Mouse (Mus musculus): ENCODE measurements at regions not wholly inside any gene's neighbourhood (a gene's known extent, or its start where the extent isn't known, plus 50 kb on each side); places are given as distances from the start of the nearest gene placed in this dataset.

DNA sequence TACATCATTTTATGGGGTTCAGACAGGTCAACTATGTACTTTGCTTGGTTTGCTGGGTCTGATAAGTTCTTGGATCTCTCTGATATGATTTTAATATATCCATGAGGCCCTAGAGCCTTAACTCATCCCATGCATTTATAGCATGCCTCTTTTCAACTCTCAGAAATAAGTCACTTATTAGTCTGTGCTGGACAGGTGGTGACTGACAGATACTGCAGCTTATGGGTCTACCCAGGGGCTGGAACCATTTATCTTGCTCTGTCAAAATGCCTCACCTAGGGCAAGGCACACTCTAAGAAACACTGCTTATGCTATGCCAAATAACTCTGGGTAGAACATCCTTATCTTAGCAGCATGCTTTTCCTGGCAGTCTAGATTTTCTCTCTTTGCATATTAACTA lies 225.6 kb downstream of the Mbnl1 start:
- no peak for DNase-seq

- no peak for DNase-seq
Measured at GRCm38 (mm10) chr3:60707139-60707538, 234.5 kb downstream of the Mbnl1 start.

GRCm38 (mm10) chr3:60712896-60713295 lies 240.3 kb downstream of the Mbnl1 start:
- no peak for DNase-seq

DNA sequence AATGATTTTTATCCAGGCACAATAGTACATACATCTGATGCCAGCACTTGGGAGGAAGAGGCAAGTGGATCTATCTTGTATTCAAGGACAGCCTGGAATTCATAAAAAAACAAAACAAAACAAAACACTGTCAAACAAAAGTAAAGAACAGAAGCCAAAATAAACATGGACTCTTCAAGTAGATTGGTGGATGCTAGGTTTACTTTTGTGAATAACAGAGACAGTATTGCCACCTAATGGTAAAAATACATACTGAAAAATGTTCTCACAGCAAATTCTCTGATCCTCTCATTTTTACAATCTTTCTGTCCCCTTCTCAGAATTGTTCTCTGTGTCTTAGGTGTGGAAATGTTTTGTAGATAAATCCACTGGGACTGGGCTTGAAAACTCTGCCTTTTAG lies 247.7 kb downstream of the Mbnl1 start:
- DNase-seq, result no peak

DNA sequence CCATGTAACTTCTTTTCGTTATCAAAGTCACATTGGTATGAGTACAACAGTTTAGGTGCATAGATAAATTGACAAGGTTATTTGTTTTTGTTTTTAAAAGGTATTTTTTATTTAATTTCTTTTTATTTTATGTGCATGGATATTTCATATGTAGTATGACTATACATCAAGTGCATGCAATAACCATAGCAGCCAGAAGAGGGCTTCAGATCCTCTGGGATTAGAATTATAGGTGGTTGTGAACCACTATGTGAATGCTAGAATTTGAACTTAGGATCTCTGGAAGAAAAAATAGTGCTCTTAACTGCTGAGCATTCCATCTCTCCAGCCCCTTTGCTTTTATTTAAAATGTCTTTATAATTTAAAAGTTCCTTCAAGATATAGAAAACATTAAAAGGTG lies 258.7 kb downstream of the Mbnl1 start:
- DNase-seq, result no peak

DNA sequence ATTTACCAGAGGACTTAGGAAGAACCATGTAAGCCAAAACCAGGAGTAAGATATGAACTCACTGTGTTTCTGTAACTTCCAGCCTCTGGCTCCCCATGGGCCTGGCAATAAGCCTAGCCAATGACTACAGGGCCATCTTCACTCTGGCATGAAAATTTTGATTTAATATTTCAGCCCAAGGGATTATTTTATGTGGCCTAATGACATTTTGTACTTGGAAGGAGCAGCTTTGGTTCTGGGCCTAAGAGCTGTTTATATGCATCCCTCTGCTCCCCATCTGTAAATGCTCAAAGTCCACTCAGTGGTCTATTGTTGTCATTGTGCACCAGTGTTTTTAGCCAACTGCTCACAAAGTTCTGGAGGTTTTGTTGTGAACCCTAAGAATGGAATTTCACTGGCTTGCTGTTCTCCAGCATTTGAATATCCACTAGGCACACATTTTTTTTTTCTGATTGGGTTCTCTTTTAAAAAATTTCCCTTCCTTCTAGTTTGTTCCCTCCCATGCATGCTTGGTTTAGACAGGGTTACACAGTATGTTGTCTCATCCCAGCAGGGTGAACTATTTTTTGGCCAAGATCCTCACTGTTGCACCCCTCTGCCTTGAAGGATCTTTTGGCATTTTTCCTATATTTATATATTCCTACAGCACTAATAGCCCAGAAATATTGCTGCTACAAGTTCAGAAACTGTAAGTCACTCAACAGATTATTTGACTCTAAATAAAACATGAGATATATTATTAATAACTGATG lies 261.9 kb upstream of the P2ry1 start:
- DNase-seq, result peak; percentile 10

DNA sequence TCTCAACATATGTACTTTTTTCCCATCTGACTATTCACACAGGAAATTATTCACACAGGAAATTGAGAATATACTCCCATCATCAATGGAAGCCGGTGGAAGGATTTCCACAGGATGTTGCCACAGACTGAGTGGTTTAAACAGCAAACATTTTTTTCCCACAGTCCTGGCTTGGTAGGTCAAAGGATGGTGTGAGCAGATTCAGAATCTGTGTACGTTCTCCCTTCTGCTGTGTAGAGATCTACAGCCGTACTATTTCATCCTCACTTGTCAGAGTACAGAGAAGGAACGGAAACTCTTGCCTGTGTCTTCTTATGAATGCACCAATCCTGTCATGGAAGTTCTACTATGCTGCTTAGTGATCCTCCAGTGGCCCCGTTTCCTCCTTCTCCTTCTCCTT lies 261.2 kb upstream of the P2ry1 start:
- DNase-seq, result no peak

- DNase-seq, result no peak
Measured at GRCm38 (mm10) chr3:60742232-60742631, 260.4 kb upstream of the P2ry1 start.

DNA sequence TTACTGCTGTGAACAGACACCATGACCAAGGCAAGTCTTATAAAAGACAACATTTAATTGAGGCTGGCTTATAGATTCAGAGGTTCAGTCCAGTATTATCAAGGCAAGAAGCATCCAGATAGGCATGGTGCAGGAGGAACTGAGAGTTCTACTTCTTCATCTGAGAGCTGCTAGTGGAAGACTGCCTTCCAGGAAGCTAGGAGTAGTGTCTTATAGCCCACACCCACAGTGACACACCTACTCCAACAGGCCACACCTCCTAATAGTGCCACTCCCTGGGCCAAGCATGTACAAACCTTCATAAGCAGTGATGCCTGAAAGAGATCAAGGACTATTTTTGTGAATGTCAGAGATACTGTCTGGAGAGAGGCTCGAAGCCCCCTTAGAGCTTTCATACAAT lies 257.5 kb upstream of the P2ry1 start:
- no peak for DNase-seq

DNA sequence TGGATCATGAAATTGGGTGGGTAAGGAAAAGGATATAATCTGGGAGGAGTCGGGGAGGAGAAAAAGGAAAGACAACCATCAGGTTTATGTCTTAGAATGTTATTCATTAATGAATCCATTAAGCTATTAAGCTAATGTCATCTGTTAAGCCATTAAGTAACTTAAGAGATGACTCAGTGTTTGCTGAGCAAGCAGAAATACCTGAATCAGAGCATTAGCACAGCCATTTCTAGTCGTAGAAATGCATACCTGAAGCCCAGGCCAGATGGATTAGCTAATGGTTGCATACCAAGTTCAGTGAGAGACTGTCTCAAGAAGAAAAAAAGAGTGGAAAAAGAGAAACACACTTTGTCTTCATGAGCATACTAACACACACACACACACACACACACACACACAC lies 244.0 kb upstream of the P2ry1 start:
- DNase-seq, result no peak

- DNase-seq, result no peak
Measured at GRCm38 (mm10) chr3:60759046-60759445, 243.5 kb upstream of the P2ry1 start.

- peak; percentile 29 for DNase-seq
Measured at GRCm38 (mm10) chr3:60762874-60763273, 239.7 kb upstream of the P2ry1 start.

DNA sequence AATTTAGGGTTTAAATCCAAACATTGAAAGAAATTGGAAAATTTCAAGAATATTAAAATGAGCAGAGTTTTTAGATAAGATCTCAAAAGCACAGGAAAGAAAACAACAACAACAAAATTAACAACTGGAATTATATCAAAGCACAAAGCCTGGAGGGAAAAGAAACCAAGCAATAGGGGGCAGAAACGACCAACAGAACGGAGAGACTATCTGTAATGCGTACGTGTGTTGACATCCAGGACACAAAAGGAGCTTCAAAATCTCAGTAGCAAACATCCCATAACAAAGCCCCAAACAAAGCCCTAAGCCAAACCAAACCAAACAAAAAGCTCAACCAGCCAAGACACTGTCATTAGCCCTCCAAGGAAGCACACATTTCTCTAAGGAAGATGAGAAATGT lies 237.5 kb upstream of the P2ry1 start:
- DNase-seq, result no peak

- DNase-seq, result no peak
Measured at GRCm38 (mm10) chr3:60768996-60769395, 233.6 kb upstream of the P2ry1 start.

DNA sequence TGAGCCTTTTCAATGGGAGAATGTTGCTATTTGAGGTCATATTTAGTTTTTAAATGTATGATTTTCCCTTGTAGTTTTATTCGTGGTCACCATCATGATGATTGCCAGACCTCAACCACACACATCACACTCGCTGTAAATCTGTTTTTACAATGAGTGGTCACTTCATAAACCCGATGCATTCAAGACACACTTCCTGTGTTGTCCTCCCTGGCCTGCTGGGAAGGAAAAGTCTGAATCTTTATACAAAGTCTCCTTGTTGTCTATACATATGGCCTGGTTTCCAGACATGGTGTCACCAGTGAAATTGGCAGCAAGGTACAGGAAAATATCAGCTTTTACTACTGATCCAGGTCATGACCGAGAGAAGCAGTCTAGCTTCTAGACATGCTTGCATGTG lies 230.7 kb upstream of the P2ry1 start:
- DNase-seq, result no peak

- peak; percentile 36 for DNase-seq
Measured at GRCm38 (mm10) chr3:60773383-60773782, 229.2 kb upstream of the P2ry1 start.

GRCm38 (mm10) chr3:60785137-60785875 lies 217.3 kb upstream of the P2ry1 start:
- DNase-seq, result no peak

DNA sequence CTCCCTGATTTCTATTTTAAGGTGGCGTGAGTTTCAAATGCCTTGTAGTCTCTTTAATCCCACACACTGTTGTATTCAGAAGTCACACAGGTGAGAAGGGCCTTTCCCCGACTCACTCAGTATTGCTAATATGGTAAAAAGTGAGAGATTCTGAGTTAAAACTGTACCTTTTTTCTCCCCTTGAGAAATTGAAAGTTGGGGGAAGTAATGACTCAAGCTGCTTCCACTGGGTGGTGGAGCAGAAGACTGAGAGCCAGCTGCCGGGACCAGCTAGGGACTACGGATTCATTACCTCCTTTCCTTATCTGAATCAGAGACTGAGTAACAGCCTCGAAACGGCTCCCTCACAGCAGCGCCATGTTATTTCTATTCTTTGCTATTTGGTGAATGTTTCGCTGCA lies 214.6 kb upstream of the P2ry1 start:
- DNase-seq, result no peak

DNA sequence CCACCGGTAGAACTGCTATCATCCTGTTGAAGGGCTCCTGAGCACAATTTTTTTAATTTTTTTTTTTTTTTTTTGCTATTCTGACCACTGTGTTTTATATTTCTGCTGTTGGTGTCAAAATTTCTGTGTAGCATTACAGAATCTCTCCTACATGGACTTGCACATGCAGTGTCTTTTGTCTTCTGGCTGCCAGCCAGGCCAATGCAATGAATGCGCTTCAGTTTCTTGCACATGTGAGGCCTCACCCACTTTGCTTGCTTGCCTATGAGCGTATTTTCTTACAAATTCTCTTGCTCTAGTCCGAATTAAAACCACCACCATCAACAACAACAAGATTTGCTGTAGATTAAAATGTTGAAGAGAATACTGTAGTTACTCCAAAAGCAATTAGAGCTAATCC lies 213.2 kb upstream of the P2ry1 start:
- no peak for DNase-seq

GRCm38 (mm10) chr3:60792166-60792565 lies 210.4 kb upstream of the P2ry1 start:
- no peak for DNase-seq

GRCm38 (mm10) chr3:60796207-60796606 lies 206.4 kb upstream of the P2ry1 start:
- DNase-seq, result no peak

DNA sequence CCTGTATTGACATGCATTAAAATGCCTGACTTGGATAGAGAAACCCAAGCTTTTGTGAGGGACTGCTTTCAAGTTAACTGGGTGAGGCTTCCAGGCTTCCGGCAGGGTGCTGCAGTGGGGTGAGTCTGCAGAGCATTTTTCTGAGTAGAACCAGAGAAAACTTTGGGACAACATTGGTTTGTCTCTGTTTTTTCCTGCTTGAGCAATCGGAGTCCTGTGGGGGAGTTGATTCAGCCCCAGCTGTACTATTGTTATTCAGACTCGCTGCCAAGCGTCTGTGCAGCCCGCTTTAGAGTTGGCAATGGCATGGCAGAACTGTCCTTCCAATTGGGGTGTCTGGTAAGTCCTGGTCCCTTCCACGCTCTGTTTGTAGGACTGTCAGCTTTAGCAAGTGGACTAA lies 204.8 kb upstream of the P2ry1 start:
- DNase-seq, result no peak

DNA sequence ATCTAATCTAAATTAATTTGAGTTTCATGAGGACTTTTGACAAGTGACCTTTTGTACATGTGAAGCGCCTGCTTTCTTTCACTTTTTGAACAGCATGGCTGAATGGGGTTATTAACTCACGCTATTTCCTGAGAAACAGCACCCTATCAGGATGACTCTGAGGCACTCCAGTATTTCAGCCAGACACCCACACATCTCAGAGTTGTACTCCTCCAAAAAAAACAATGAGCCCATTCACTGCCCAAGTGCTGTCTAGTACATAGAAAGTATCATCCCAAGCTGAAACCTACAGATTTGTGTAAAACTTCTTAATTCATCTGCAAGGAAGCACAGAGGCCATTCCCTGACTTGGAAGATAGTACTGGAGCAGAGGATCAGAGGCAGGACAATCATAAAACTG lies 204.1 kb upstream of the P2ry1 start:
- no peak for DNase-seq

DNA sequence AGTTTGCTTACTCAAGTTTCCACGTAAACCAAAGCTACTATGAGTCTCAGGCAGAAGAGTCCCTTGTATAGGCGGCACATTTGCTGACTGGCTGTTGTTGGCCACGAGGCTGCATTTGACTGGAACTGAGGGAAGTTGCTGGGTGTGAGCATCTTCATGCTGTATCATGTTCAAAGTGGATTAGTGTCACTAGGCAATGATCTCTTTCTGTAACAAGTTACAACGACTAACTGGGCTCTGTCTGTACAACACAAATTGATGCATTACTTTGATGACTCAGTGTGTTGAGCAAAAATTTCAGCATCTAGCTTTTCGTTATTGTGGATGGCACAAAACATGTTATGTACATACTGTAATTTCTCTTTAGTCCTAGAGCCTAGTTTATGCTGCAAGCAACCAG lies 203.7 kb upstream of the P2ry1 start:
- no peak for DNase-seq

Measured in gastrocnemius, postnatal 10 days (tissue).